Mouse (Mus musculus) layer of hippocampus, postnatal 14 days (tissue): ENCODE measurements around the gene Smim13. TPM values are rescaled to one million over a fixed set of nuclear protein-coding genes. Genes with fewer than 3 reads are reported as not detected.

Experiments used
- DNase-seq, 2 experiments: peaks; one replicate each; pipeline ENCODE4 v3.0.0; 2021 to 2022; ENCODE audit warnings: low spot score in 2 of 2, mixed read lengths in 1 of 2
- total RNA-seq, 2 experiments: library from RNA; stranded (reverse); gene quantifications; 2 replicates each; pipeline ENCODE4 v1.2.3; 2021

Smim13 gene
- total RNA-seq, 2 experiments from 2014 or later, result 138 to 144 TPM

- DNase-seq, result peak; percentile 58 to 82
These were observed 33.6 kb downstream of the Smim13 start for GRCm38 (mm10) chr13:41283256-41283655.

GRCm38 (mm10) chr13:41285448-41285847 is 35.8 kb downstream of the Smim13 start:
- no peak for DNase-seq

GRCm38 (mm10) chr13:41286285-41286684 is 36.6 kb downstream of the Smim13 start:
- no peak for DNase-seq

GRCm38 (mm10) chr13:41291466-41291974 is 41.9 kb downstream of the Smim13 start:
- DNase-seq, result no peak

- no peak for DNase-seq
These were observed 44.0 kb downstream of the Smim13 start for GRCm38 (mm10) chr13:41293595-41293994.

GRCm38 (mm10) chr13:41295886-41296285 is 46.2 kb downstream of the Smim13 start:
- DNase-seq, result no peak

GRCm38 (mm10) chr13:41296396-41296795 is 46.8 kb downstream of the Smim13 start:
- no peak for DNase-seq

- no peak for DNase-seq
These were observed 48.9 kb downstream of the Smim13 start for GRCm38 (mm10) chr13:41298533-41298932.

GRCm38 (mm10) chr13:41298996-41299395 is 49.4 kb downstream of the Smim13 start:
- DNase-seq, result no peak

GRCm38 (mm10) chr13:41300037-41300436 is 50.4 kb downstream of the Smim13 start:
- no peak for DNase-seq

- DNase-seq, result peak; percentile 76 to 83
These were observed 53.1 kb downstream of the Smim13 start for GRCm38 (mm10) chr13:41302716-41303115.

- no peak for DNase-seq
These were observed 71.1 kb downstream of the Smim13 start for GRCm38 (mm10) chr13:41320749-41321148.

- DNase-seq, result no peak
These were observed 71.8 kb downstream of the Smim13 start for GRCm38 (mm10) chr13:41321433-41321832.

GRCm38 (mm10) chr13:41324631-41325030 is 75.0 kb downstream of the Smim13 start:
- no peak for DNase-seq

GRCm38 (mm10) chr13:41325346-41325745 is 75.7 kb downstream of the Smim13 start:
- no peak for DNase-seq

GRCm38 (mm10) chr13:41326134-41326533 is 76.5 kb downstream of the Smim13 start:
- DNase-seq, result no peak

Other genes with a start within 250 kb of the Smim13 start
- 10 to 100 TPM; 35.4 to 38.1 TPM for gene Pak1ip1, start 248.8 kb upstream of the Smim13 start, total RNA-seq
- 10 to 100 TPM; 70.1 to 70.4 TPM for gene Tmem14c, start 233.6 kb upstream of the Smim13 start, total RNA-seq
- under 1 TPM; 0.76 to 0.90 TPM for gene Mak, start 170.1 kb upstream of the Smim13 start, total RNA-seq
- gene Gcm2, start 138.8 kb upstream of the Smim13 start, total RNA-seq, result not detected
- under 1 TPM in 1 of 2 experiments, not detected in 1; 0.21 TPM for gene Sycp2l, start 135.5 kb upstream of the Smim13 start, total RNA-seq
- 10 to 100 TPM; 34.6 to 38.0 TPM for gene Elovl2, start 29.4 kb upstream of the Smim13 start, total RNA-seq
- gene Gm17364, start 24.1 kb downstream of the Smim13 start, total RNA-seq, result not detected
- gene Nedd9, start 237.5 kb downstream of the Smim13 start, total RNA-seq, result 10 to 100 TPM; 16.5 to 20.6 TPM